Mouse (Mus musculus): ENCODE measurements around the gene Spata31d1a.

DNA sequence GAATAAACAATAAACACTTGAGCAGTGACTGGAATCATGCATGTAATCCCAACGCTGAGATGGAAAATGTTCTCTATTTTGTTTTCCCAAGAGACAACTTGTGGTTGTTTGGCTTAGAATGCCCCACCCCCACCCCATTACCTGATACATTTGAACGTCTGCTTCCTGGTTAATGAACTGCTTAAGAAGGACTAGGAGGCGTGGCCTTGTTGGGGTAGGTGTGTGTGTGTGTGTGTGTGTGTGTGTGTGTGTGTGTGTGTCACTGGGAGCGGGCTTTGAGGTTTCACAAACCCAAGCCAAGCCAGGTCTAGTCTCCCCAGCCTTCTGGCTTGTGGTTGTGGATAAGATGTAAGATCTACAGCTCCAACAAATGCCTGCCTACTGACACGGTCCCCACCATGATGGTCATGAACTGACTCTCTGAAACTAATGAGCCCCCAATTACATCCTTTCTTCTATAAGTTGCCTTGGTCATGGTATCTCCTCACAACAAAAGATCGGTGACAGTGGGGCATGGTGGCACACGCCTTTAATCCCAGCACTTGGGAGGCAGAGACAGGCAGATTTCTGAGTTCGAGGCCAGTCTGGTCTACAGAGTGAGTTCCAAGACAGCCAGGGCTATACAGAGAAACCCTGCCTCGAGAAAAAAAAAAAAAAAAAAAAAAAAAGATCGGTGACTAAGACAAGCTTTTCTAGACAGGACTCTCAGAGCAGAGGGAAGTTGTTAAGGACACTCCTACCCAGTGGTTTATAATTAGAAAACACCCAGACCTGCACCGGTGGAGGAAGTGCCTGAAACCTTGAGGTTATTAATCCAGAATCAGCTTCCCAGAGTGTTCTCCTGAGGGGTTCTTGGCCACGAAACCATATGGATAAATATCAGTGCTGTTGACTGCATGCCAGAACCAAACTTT lies 33.6 kb downstream of the Spata31d1a start:
- no peak for TF ChIP-seq CTCF (IDR thresholded peaks at IDR 0.05; ENCODE audit: low read depth)
- TF ChIP-seq EP300 (IDR thresholded peaks at IDR 0.05; ENCODE audit: low read depth) = no peak
